Comparison of ENCODE assay signal across 8 mouse cellular contexts in the genomic region with DNA sequence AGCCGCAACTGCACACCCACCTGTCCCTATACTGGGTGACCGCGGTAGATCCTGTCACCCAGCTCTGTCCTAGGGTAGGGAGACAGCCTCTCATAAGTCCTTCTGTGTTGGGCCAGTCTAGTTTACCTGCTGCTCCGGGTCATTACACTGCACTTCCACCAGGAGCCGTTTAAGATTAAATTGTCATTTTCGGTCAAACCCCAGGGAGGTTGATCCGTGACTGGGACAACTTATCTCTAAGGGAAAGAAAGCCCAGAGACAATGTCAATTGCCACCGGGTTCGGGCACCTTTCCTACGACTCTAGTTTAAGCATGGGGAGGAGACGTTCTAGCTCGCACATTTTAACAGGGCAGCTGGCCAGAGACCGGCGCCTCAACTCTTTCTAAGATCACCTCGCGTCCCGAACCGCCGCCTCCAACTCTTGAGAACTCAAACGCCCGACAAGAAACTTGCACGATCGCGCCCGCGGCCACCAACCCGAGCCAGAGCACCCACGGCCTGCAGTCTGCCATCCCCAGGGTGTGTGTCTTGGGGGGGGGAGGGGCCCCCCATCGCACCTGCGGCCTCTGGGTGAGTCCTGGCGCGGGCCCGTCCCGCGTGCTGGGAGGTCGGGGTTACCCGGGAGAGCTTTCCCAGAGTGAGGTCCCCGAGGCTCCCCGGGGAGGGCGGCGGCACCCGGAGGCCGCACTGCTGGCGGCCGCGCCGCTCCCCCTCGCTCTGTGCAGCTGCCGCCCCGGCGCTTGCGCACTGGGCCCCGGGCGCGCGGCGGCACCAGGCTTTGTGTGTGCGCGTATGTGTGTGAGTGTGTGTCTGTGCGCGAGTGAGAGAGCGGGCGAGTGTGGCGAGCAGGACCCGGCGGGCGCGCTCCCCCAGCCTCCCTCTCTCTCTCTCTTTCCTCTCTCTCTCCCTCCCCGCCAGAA. TPM values are rescaled to one million over a fixed set of nuclear protein-coding genes. Genes with fewer than 3 reads are reported as not detected.
DNase-seq lines count a peak whose midpoint lies in the region; ATAC-seq and TF ChIP-seq lines count a peak whose summit lies in the region.

A gene (plus strand): TSS at position 128 of the 921 bp plus-strand sequence.

- H3K4me1 ChIP-seq in embryonic facial prominence, embryonic 12.5 days: peaks cover 24% of the 10 kb centered on the region
- H3K4me1 ChIP-seq in limb, embryonic 10.5 days: peaks cover 29% of the 10 kb centered on the region
- H3K4me1 ChIP-seq in midbrain, embryonic 12.5 days: peaks cover 33% of the 10 kb centered on the region
- peaks cover 6% of the 10 kb centered on the region for H3K4me1 ChIP-seq in small intestine, adult 2 months (ENCODE audit: control insufficient read depth, insufficient read depth, insufficient read length, low read length)

- peak; percentile 45; the same call in 1 of the 2 replicates for TF ChIP-seq CTCF in small intestine, adult 2 months (IDR thresholded peaks at IDR 0.05; ENCODE audit: extremely low read depth, insufficient read length, insufficient replicate concordance, low read depth, low read length)

- DNase-seq in 3T3-L1 (ENCODE audit: low read depth, low spot score): peak; percentile 81
- DNase-seq in adrenal gland, postnatal 36 days: peak; percentile 92 to 93
- DNase-seq in heart, adult 18-20 months: peak; percentile 92 to 96
- DNase-seq in kidney, adult 18-20 months: peak; percentile 92
- DNase-seq in limb, embryonic 10.5 days (ENCODE audit: low spot score): peak; percentile 95

- peak within 1 kb of the TSS; percentile 84 for H3K4me2 ChIP-seq in embryonic facial prominence, embryonic 12.5 days (replicated peaks)
- peak within 1 kb of the TSS; percentile 81 for H3K4me2 ChIP-seq in midbrain, embryonic 12.5 days (replicated peaks)

- TF ChIP-seq POLR2A in small intestine, adult 2 months (IDR thresholded peaks at IDR 0.05; ENCODE audit: low read depth, low read length): peak; percentile 51

- H3K4me3 ChIP-seq in embryonic facial prominence, embryonic 12.5 days: peak within 1 kb of the TSS; percentile 85
- H3K4me3 ChIP-seq in limb, embryonic 10.5 days: peak within 1 kb of the TSS; percentile 92
- peak within 1 kb of the TSS; percentile 99 for H3K4me3 ChIP-seq in midbrain, embryonic 12.5 days
- peak within 1 kb of the TSS; percentile 99 for H3K4me3 ChIP-seq in small intestine, adult 2 months (ENCODE audit: low read depth, low read length)

- ATAC-seq in embryonic facial prominence, embryonic 12.5 days (ENCODE audit: insufficient number of reproducible peaks, insufficient read depth, low FRiP score, low TSS enrichment): peak; percentile 80
- peak; percentile 89 for ATAC-seq in midbrain, embryonic 12.5 days (ENCODE audit: low FRiP score, low read depth)

- peaks cover 2% of the 10 kb centered on the region; the same call in 1 of the 2 replicates for H3K36me3 ChIP-seq in embryonic facial prominence, embryonic 12.5 days
- H3K36me3 ChIP-seq in limb, embryonic 10.5 days: peaks cover 19% of the 10 kb centered on the region
- peaks cover 3% of the 10 kb centered on the region; the same call in 1 of the 2 replicates for H3K36me3 ChIP-seq in midbrain, embryonic 12.5 days
- H3K36me3 ChIP-seq in small intestine, adult 2 months (ENCODE audit: control insufficient read depth, insufficient read depth, low read length): no peaks in the 10 kb centered on the region

- no peaks in the 10 kb centered on the region for H3K9me3 ChIP-seq in embryonic facial prominence, embryonic 12.5 days
- H3K9me3 ChIP-seq in limb, embryonic 10.5 days (replicated peaks): no peaks in the 10 kb centered on the region
- H3K9me3 ChIP-seq in midbrain, embryonic 12.5 days: no peaks in the 10 kb centered on the region

- under 1% methylated on average over 55 of the region's 69 CpGs for WGBS in embryonic facial prominence, embryonic 12.5 days
- WGBS in limb, embryonic 10.5 days: 1% methylated on average over 69 of the region's 69 CpGs
- 1% methylated on average over 65 of the region's 69 CpGs for WGBS in midbrain, embryonic 12.5 days
- under 1% methylated on average over 69 of the region's 69 CpGs for WGBS in small intestine, adult 2 months

- H3K27me3 ChIP-seq in embryonic facial prominence, embryonic 12.5 days: no peaks in the 10 kb centered on the region
- no peaks in the 10 kb centered on the region for H3K27me3 ChIP-seq in limb, embryonic 10.5 days (ENCODE audit: low read depth, poor library complexity, severe bottlenecking)
- H3K27me3 ChIP-seq in midbrain, embryonic 12.5 days: no peaks in the 10 kb centered on the region
- no peaks in the 10 kb centered on the region for H3K27me3 ChIP-seq in small intestine, adult 2 months (ENCODE audit: control insufficient read depth, insufficient read depth, low read length)

- peak within 1 kb of the TSS; percentile 94 for H3K9ac ChIP-seq in embryonic facial prominence, embryonic 12.5 days
- peak within 1 kb of the TSS; percentile 99 for H3K9ac ChIP-seq in midbrain, embryonic 12.5 days (replicated peaks)

- H3K27ac ChIP-seq in embryonic facial prominence, embryonic 12.5 days: peak within 1 kb of the TSS; percentile 99
- peak within 1 kb of the TSS; percentile 98 for H3K27ac ChIP-seq in limb, embryonic 10.5 days
- H3K27ac ChIP-seq in midbrain, embryonic 12.5 days (replicated peaks): peak within 1 kb of the TSS; percentile 100
- peak within 1 kb of the TSS; percentile 88 for H3K27ac ChIP-seq in small intestine, adult 2 months (ENCODE audit: insufficient read depth, low read depth, low read length)

RNA-seq across cellular contexts. Expression of the gene that starts here (rescaled TPM):
- 10 to 100 TPM in 1 of 2 experiments, 1 to 10 TPM in 1; 7.0 to 10.1 TPM for total RNA-seq in adrenal gland, postnatal 36 days (2021)
- 41.8 and 44.7 TPM in 2 replicates for polyA plus RNA-seq in embryonic facial prominence, embryonic 12.5 days (2016; fragmentation: Nextera tagmentation; extraction: Ambion mirVana)
- 1 to 10 TPM; 8.0 to 8.2 TPM for total RNA-seq in heart, adult 18-20 months (2021)
- polyA plus RNA-seq in limb, embryonic 10.5 days (2016; fragmentation: Nextera tagmentation; extraction: Ambion mirVana): 35.8 and 38.8 TPM in 2 replicates
- polyA plus RNA-seq in midbrain, embryonic 12.5 days (2016; fragmentation: Nextera tagmentation; extraction: Ambion mirVana): 56.7 and 59.8 TPM in 2 replicates
- 2.1 and 2.8 TPM in 2 replicates for polyA plus RNA-seq in small intestine, adult 2 months (2012; rRNA removed)

Comparison
In these comparisons a context has a peak if more than half of its experiments do, and no peak if none do; other contexts are left out.
1. Peak in every context shown above with its lines: DNase-seq, ATAC-seq, H3K4me3 ChIP-seq and H3K27ac ChIP-seq.